Mouse (Mus musculus): ENCODE measurements around the gene Tmed2. TPM values are rescaled to one million over a fixed set of nuclear protein-coding genes. Genes with fewer than 3 reads are reported as not detected.
"Not testable (repeated sequence)": the region's sequence is repeated elsewhere in the genome, so short reads cannot be mapped to it uniquely, and the experiment has no call there.

The Tmed2 gene
- 11.7 and 17.6 TPM in 2 replicates for polyA plus RNA-seq (2012)

DNA sequence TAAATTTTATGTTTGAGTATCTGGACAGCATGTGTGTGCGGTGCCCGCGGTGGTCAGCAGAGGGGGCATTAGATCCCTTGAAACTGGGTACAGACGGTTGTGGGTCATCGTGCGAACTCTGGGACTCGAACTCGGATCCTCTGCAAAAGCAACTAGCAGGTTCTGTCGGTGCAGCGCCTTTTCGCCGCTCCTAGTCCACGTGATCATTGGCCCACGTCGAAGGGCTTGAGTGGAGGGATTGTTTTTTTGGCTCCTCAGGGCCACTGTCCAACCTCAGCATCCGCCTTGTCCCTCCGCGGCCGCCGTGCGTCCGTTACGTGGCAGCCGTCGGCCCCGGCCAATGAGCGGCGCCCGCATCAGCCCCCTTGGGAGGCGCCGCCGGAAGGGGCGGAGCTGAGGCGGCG, at the start of gene Tmed2:
Gene Tmed2 (plus strand): TSS at position 313 of the 404 bp plus-strand sequence.
- TF ChIP-seq TAL1 (IDR thresholded peaks at IDR 0.05; ENCODE audit: low read length) (no peak), GATA1 (IDR thresholded peaks at IDR 0.05; ENCODE audit: low read length) (no peak)
- Histone ChIP-seq H3K27me3 (ENCODE audit: control insufficient read depth) (peaks cover 6% of the 10 kb centered on the region), H3K4me3 (replicated peaks) (peak within 1 kb of the TSS; percentile 97), H3K9me3 (ENCODE audit: control insufficient read depth, low read length) (no peaks in the 10 kb centered on the region), H3K4me1 (ENCODE audit: control insufficient read depth) (peaks cover 42% of the 10 kb centered on the region), H3K36me3 (ENCODE audit: control insufficient read depth) (peaks cover 36% of the 10 kb centered on the region)

DNA sequence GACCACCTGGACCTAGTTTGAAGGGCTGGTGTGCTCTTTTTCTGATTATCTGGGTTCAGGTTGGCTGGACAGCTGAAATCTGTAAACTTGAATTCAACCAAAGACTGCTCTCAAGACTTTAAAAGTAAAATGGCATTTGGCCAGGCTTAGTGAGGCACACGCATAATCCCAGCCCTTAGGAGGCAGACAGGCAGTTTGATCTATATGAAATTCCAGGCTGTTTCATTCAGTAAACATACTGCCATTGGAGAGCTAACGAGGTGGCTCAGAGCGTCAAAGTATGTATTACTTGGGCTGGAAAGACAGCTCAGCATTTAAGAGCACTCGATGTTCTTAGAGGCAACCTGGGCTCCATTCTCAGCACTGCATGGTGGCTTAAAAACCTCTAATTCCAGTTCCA, 48.8 kb upstream of the Tmed2 start:
- Histone ChIP-seq H3K4me1 (ENCODE audit: control insufficient read depth) (peaks cover 5% of the 10 kb centered on the region), H3K4me3 (replicated peaks) (no peak overlapping the region), H3K27me3 (ENCODE audit: control insufficient read depth) (no peaks in the 10 kb centered on the region), H3K9me3 (ENCODE audit: control insufficient read depth, low read length) (no peaks in the 10 kb centered on the region), H3K36me3 (ENCODE audit: control insufficient read depth) (peaks cover 44% of the 10 kb centered on the region)
- TF ChIP-seq TAL1 (IDR thresholded peaks at IDR 0.05; ENCODE audit: low read length) = no peak
- no peak for TF ChIP-seq GATA1 (IDR thresholded peaks at IDR 0.05; ENCODE audit: low read length)

DNA sequence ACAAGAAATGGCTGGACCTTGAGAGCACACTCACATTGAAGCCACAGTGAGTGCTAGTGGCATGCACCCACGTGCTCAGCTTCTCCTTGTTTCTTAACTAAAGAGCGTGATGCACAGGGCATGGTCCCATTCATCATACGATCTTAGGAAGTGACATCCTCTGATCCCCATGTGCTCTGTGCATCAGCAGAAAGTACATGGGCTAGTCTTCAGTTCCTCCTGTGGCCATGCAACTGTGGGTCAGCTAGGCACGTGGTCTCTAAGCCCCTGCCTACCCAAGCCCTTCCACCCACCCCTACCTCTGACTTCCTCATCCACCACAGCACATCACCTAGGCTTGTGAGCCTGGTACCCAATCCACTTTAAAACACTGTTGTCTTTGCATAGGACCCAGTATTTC, 47.9 kb upstream of the Tmed2 start:
- H3K36me3 ChIP-seq (ENCODE audit: control insufficient read depth) = peaks cover 38% of the 10 kb centered on the region
- no peak overlapping the region for H3K4me3 ChIP-seq (replicated peaks)
- no peaks in the 10 kb centered on the region for H3K27me3 ChIP-seq (ENCODE audit: control insufficient read depth)
- H3K4me1 ChIP-seq (ENCODE audit: control insufficient read depth) = peaks cover 11% of the 10 kb centered on the region
- H3K9me3 ChIP-seq (ENCODE audit: control insufficient read depth, low read length) = no peaks in the 10 kb centered on the region
- TF ChIP-seq TAL1 (IDR thresholded peaks at IDR 0.05; ENCODE audit: low read length) (no peak), GATA1 (IDR thresholded peaks at IDR 0.05; ENCODE audit: low read length) (no peak)

DNA sequence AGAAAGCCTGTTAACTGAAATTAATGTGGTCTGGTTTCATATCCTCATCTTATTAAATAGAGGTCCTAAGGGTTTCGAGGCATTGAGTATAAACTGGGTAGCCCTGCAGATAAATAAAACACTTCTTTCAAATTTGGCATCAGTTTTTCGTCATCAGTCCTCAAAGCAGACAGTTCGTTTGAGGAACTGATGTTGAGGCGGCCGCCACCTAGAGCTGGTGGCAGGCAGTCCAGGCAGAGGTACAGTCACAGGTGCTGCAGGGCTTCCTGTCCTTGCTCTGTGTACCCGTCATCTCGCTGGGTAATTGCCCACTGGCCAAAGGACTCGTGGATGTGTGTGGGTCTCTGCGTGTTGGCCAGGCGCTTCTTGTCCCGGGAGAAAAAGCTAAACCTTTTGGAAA, 47.0 kb upstream of the Tmed2 start:
- Histone ChIP-seq H3K36me3 (ENCODE audit: control insufficient read depth) (peaks cover 36% of the 10 kb centered on the region), H3K4me3 (replicated peaks) (no peak overlapping the region), H3K4me1 (ENCODE audit: control insufficient read depth) (peaks cover 18% of the 10 kb centered on the region), H3K9me3 (ENCODE audit: control insufficient read depth, low read length) (no peaks in the 10 kb centered on the region), H3K27me3 (ENCODE audit: control insufficient read depth) (no peaks in the 10 kb centered on the region)
- TF ChIP-seq GATA1 (IDR thresholded peaks at IDR 0.05; ENCODE audit: low read length) (no peak), TAL1 (IDR thresholded peaks at IDR 0.05; ENCODE audit: low read length) (no peak)

DNA sequence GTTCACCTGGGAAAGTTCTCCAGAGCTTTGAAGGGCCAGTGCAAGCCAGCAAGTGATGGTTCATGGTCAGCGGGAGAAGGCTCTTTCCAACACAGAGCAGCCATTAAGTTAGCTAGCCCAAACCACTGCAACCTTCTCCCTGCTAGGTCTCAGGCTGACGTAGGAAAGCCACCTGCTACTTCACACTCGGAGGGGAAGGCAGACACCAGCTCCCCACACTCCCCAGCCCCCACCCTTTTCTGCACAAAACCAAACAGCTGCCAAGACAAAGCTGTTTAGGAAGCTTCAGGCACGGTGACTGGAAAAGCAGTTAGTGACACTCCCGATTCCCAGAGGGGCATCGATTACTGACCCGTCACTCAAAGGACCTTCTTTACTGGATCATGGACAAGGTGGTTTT, 44.9 kb upstream of the Tmed2 start:
- no peaks in the 10 kb centered on the region for H3K27me3 ChIP-seq (ENCODE audit: control insufficient read depth)

DNA sequence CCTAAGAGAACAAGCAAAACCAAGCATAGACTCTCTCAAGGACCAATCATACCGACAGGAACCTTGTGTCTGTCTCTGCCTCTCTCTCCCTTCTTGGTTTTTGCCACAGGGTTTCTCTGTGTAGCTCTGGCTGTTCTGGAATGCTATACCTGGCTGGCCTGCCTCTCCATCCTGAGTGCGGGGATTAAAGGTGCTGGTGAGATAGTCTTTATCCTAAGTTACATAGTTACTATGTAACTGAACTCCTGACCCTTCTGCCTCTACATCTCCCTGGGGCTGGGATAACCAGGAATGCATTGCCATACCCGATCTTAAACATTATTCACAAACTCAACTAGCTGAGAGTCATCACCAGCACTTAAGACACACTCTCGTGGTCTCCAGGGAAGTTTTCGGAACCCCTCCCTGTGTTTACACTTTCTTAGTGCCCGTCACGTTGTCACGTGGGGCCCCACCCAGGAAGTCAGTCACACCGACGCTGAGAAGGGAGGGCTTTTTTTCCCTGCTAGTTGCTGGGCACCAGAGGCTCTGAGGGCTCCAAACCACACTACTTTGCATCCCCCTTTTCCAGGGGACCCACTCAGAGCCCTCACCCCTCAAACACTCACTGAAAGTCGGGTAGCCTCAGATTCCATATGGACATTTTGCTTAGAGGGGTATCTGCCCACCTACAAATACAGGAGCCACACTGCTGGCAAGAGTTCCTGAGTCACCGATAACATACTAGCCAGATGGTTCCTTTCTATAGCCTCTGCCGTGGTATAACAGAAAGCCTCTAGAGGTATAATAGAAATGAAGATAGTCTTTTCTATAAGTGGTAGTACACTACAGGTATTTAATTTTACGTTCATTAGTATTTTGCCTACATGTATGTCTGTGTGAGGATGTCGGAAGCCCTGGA, 43.6 kb upstream of the Tmed2 start:
- Histone ChIP-seq H3K9me3 (ENCODE audit: control insufficient read depth, low read length) (no peaks in the 10 kb centered on the region), H3K36me3 (ENCODE audit: control insufficient read depth) (peaks cover 4% of the 10 kb centered on the region), H3K4me1 (ENCODE audit: control insufficient read depth) (peaks cover 27% of the 10 kb centered on the region), H3K4me3 (replicated peaks) (peak overlapping the region; percentile 32), H3K27me3 (ENCODE audit: control insufficient read depth) (no peaks in the 10 kb centered on the region)
- no peak for TF ChIP-seq GATA1 (IDR thresholded peaks at IDR 0.05; ENCODE audit: low read length)
- TF ChIP-seq TAL1 (IDR thresholded peaks at IDR 0.05; ENCODE audit: low read length) = no peak

More for the DNA sequence above, 44.9 kb upstream of the Tmed2 start:
- H3K36me3 ChIP-seq (ENCODE audit: control insufficient read depth) = peaks cover 16% of the 10 kb centered on the region
- H3K4me1 ChIP-seq (ENCODE audit: control insufficient read depth) = peaks cover 27% of the 10 kb centered on the region
- no peak overlapping the region for H3K4me3 ChIP-seq (replicated peaks)
- no peaks in the 10 kb centered on the region for H3K9me3 ChIP-seq (ENCODE audit: control insufficient read depth, low read length)
- TF ChIP-seq GATA1 (IDR thresholded peaks at IDR 0.05; ENCODE audit: low read length) = no peak
- TF ChIP-seq TAL1 (IDR thresholded peaks at IDR 0.05; ENCODE audit: low read length) = no peak

DNA sequence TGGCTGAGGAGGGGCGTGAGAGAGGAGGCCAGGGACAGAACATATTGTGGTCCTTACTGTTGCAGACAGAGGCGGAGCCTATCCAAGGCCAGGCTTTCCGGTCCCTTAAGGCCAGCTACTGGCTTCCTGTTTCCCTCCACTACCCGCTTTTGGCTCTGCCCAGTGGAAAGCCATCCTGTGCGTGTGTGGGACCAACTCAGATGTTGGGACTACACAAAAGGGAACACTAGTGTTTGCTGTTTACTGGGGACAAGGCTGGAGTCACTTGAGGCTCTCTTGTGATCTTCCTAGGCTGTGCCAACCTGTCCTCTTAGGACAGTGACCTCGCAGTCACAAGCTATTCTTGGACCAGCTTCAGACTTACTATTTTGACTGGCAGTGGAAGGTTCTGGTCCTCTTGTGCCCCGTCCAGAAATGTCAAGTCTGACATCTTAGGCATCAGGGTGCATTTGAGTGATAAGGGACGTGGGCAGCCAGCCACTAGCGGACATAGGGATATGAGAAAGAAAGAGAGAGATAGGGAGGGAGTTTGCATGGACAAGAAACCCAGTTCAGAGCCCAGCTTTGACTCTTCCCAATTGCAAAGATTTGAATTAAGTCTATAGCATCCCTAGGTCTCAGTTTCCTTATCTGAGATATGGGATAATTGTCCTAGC, 42.1 kb upstream of the Tmed2 start:
- no peak overlapping the region for H3K4me3 ChIP-seq (replicated peaks)
- no peaks in the 10 kb centered on the region for H3K27me3 ChIP-seq (ENCODE audit: control insufficient read depth)
- peaks cover 27% of the 10 kb centered on the region for H3K4me1 ChIP-seq (ENCODE audit: control insufficient read depth)
- TF ChIP-seq GATA1 (IDR thresholded peaks at IDR 0.05; ENCODE audit: low read length) = no peak
- no peak for TF ChIP-seq TAL1 (IDR thresholded peaks at IDR 0.05; ENCODE audit: low read length)
- H3K36me3 ChIP-seq (ENCODE audit: control insufficient read depth) = no peaks in the 10 kb centered on the region; the same call in 1 of the 2 replicates
- H3K9me3 ChIP-seq (ENCODE audit: control insufficient read depth, low read length) = no peaks in the 10 kb centered on the region

DNA sequence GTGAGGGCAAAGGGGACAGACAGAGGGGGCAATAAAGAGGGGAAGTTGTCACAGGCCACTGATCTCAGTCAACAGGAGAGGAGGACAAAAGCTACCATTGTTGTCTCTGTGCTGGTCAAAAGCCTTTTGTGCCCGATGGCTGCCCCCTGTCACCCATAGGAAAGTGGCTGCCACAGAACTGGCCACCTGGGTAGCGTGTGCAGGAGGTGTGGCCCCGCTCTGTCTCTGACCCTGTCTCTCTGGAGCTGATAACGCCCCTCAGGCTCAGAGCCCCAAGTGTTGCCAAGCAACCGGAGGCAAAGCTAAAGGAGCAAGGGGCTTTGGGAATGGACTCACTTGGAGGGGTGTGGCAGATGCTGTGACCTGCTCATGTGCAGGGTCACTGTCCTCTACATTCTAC, 41.5 kb upstream of the Tmed2 start:
- Histone ChIP-seq H3K9me3 (ENCODE audit: control insufficient read depth, low read length) (no peaks in the 10 kb centered on the region), H3K4me3 (replicated peaks) (no peak overlapping the region), H3K4me1 (ENCODE audit: control insufficient read depth) (peaks cover 27% of the 10 kb centered on the region)

DNA sequence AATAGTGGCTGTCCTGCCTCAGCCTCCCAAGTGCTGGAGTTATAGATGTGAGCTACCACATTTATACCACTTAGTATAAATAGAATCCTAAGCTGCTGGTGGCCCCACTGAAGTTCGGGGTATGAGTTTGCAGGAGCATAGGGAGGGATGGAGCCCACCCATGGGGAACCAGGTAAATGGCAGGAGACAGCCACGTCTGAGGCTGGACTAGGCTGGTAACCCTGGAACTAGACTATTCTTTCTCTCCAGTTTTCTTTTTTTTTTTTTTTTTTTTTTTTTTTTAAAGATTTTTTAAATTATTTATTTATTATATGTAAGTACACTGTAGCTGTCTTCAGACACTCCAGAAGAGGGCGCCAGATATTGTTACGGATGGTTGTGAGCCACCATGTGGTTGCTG, 40.5 kb upstream of the Tmed2 start:
- not testable (repeated sequence) for H3K9me3 ChIP-seq (ENCODE audit: control insufficient read depth, low read length); H3K27me3 ChIP-seq (ENCODE audit: control insufficient read depth); H3K36me3 ChIP-seq (ENCODE audit: control insufficient read depth); H3K4me3 ChIP-seq (replicated peaks)
- H3K4me1 ChIP-seq (ENCODE audit: control insufficient read depth) = peaks cover 27% of the 10 kb centered on the region

More for the DNA sequence above, 41.5 kb upstream of the Tmed2 start:
- TF ChIP-seq GATA1 (IDR thresholded peaks at IDR 0.05; ENCODE audit: low read length) = no peak
- Histone ChIP-seq H3K27me3 (ENCODE audit: control insufficient read depth) (no peaks in the 10 kb centered on the region; the same call in 1 of the 2 replicates), H3K36me3 (ENCODE audit: control insufficient read depth) (no peaks in the 10 kb centered on the region)
